Mouse (Mus musculus) erythroblast, embryonic 14.5 days (primary cell): ENCODE data around the gene Dmrt1.

Source experiments
- GATA1 ChIP-seq: IDR thresholded peaks from 2 replicates; pipeline ENCODE4 v1.6.1; 2012; ENCODE audit warnings: low read length, inconsistent platforms, mixed read lengths
- TAL1 ChIP-seq: IDR thresholded peaks from 3 replicates; pipeline ENCODE4 v1.6.1; 2012; ENCODE audit warnings: low read length, inconsistent platforms, mixed read lengths

DNA sequence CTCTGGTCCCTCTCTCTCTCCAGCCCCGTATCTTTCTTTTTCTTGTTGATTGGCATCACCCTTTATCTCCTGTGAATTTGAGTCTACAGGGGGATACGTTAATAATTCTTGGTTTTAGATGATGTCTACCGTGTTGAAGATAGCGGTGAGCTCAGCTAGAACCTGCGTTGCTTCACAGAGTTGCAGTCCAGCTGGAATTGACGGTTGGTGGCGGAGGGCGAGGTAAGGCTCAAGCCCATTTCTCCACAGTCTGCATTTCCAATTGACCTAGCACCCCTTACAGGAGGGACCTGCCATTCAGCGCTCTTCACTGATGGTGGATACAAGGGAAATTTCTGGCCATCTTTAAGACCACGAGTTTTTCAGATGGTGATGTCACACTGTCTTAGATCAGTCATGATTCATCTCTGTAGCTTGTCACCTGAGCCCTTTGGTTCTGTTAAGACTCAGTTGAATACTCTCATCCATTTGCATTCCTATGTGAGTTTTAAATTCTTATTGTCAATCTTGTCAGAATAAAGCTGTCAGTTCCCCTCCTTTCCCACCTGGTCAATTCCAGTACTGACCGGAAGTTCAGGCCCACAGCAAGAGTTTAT is 133.4 kb downstream of the Dmrt1 start:
- no peak for TF ChIP-seq GATA1
- no peak for TF ChIP-seq TAL1
